Mouse (Mus musculus) spleen, embryonic (tissue): ENCODE results near the gene Prdx2.

Experiments used
- CTCF ChIA-PET: fragments of 350-600 bp; sonication (Branson Sonifier 250); formaldehyde crosslinking; loops from one replicate; lab custom pipeline; 2022; lab: Charles Lee

Prdx2 gene

DNA sequence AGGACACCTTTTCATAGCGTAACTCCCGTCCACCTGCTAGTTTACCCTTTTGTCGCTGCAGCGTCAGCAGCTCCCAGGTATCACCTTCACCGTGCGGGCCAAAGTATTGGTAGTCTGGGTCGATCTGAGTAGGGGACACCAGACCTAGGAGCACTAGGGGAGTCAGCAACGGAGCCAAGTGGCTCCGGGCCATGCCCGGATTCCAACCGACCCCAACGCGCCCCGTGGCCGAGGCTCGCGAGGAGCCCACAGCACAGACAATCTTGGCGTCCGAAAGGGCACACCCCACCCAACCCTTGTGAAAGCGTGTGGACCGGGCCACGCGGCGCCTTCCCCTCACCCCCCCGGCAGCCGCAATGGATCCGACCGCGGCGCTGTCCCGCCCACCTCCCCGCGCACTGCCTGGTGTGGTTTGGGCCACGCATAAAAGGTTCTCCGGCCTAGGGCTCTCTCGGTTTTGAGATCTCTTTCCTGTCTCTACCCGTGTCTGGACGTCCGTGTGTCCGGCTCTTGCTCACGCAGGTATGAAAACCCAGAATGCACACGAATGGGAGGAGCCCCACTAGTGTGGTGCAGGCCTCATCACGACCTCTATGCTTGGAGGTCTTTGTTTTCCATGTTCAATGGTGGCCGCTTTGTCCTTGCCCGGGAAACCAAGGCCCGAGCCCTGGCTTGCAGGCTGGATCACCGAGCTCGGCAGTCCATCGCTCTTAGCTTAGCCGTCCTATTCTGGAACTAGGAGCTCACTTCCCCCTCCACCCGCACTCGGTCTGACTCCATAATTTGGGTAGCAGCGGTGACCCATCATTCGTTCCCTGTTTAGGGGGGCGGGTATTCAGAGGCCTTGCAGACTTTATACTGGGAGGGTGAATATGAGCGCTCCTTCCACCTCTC, at the start of gene Prdx2, which contains the start of the genes Gm49661 and Rnaseh2a:
TSS of gene Prdx2 (plus strand) at position 347 of the 894 bp plus-strand sequence.
TSS of gene Gm49661 (minus strand) at position 193 of the 894 bp plus-strand sequence.
TSS of gene Rnaseh2a (minus strand) at position 527 of the 894 bp plus-strand sequence.
- CTCF ChIA-PET = interaction anchor here (0.7 to 1.5 kb wide), 2 partner anchors 21 to 47 kb away, joined by 3 to 4 read pairs; partner anchors contain the start of gene Hook2

DNA sequence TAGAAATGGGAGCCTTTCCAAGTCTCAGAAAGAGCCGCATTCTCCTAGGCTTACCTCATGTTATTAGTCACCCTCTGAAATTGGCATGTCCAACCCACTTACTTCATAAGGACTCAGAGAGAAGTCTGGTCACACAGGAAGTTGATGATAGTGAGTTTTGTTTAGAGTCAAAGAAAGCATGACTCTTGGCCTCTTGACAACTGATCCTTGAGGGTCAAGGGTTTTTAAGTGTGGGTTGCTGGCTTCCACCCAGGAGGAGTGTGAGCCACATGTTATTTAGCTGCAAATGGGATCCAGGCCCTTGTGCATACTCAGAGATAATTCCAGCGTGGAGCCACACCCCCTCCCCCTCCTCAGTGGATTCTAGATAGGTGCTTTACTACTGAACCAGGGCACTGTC, 47.8 kb upstream of the Prdx2 start:
- CTCF ChIA-PET = no interaction called here

DNA sequence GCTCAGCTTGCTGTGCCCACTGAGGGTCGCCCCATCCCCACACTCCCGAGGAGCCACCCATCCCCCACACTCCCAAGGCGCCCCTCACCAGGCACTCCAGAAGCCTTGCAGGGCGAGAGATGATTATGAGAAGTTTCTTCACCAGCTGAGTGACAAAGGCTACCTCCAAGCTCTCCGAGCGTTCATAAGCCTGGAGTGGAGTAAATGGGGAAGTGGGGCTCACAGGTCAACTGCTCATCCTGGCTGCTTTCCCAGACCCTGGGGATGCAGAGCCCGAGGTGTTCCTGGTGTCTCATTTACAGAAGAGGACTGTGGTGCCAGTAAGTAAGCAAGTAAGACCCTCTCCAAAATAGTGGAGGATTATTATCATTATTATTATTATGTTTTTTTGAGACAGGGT, 43.8 kb upstream of the Prdx2 start:
- CTCF ChIA-PET = no interaction called here

DNA sequence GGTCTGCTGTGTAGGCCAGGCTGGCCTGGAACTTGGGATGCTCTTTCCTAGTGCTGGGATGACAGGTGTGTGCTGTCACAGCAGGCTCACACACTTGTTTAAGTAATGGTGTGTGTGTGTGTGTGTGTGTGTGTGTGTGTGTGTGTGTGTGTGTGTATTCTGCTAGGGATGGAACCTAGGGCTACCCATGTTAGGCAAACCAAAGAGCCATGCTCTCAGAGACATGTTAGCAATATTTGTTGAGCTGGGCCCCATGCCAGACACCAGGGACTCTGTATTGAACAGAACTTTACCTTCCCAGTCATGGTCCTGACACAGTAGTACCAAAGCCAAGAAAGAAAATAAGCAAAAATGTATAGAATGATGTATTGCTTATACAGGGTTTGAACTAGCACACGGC, 41.9 kb upstream of the Prdx2 start:
- CTCF ChIA-PET = interaction anchor here (0.6 kb wide), 1 partner anchor 9 kb away, joined by 3 read pairs; no protein-coding TSS in a partner anchor

DNA sequence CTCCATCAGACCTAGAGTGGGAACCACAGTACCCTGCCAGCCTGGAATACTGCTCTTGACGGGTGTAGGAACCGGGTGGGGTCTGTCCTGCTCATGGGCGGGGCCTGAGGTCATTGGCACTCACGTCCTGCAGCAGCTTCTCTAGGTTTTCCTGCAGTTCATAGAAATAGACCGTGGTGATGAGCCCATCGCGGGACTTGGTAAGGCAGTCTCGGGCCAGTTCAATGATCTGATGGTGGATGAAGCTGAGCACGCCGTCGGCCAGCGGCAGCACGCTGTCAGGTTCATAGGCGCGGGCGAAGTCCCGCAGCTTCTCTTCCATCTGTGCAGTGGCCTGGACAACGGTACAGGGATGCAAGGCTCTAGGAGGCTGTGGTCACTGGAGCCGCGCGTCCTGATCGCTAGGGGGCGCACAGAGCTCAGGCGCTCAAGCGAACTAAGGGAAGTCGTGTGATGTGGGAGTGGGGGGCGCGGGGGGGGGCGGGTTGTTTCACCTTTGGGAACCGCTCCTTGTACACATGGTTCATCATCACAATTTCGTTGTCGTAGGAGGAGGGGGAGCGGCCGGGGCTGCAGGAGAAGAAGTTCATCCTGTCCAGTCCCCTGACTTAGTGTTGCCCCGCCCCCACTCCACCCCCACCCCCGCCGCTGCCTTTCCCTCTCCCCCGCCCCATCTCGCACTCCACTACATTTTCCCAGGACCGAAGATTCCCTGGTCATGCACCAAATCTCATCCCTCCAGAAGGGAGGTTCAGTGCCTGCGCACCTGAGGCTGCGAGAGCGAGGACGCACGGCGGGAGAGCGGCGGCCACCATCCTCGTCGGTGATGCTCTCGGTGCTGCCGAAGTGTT, 40.7 kb upstream of the Prdx2 start:
- CTCF ChIA-PET = interaction anchor here (0.6 to 0.8 kb wide), 3 partner anchors 21 to 1688 kb away, joined by 3 to 6 read pairs (median 5); no protein-coding TSS in a partner anchor

DNA sequence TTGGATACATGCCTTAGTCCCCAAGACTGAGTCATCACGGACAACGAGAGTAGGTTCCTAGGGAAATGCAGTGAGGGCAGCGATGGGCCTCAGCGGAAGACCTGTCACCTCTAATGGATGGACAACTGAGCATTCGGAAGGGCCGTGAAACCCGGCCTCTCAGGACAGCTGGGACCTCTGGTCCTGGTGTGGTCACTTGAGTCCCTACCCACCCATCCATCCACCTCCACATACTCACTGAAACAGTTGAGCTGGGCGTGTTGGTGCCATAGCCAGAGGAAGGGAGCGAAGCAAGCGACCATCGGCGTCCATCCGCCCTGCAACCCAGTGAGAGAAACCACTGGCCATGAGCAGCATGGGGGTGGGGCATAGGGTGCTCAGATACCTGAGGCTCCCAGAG, 38.8 kb upstream of the Prdx2 start:
- CTCF ChIA-PET = no interaction called here

DNA sequence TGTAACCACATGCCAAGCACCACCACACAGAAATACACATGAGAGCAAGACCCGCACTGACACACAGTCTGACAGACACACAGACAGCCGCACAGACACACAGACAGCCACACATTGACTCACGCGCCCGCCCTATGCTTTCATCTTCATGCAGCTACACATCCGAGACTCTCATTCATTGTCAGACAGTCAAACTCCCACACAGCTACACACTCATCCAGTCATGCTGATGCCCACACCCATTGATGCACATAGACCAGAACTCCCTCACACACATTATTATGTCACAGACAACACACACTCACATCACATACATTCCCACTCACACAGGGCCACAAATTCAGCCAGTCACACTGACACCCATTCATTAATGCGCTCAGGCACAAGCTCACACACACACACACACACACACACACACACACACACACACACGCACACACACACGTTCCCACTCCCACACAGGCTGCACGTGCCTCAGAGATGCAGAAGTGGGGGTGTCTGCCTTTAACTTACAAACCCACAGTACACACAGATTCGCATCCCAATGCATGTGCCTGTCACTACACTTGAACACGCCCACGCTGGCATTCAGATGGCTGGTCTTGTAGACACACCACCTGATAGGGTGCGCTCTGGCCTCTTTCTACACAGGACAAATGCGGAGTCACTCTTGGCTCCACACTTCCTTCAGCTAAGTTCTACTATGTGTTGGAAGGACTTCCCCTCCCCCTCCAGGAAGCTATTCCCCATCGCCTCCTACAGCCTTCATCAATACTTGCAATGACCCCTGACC, 35.4 kb upstream of the Prdx2 start:
- CTCF ChIA-PET = no interaction called here

DNA sequence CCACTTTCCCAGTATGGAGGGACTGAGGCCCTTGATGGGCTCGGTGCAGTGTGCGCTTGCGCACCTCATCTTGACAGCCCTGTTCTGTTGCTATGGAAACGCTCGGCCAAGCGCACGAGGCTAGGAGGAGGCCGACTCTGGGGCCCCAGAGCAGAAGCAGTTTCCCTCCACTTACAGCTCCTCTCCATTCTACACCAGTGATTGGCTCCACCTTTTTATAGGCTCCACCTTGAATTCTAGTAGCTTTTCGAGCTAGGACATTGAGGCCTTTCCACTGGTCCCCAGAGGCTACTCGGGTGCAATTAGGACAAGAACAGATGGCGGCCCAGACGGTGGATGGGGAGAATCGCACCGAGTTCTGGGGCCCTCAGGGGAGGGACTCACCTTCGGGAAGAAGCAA, 34.5 kb upstream of the Prdx2 start:
- CTCF ChIA-PET = interaction anchor here (0.6 kb wide), 1 partner anchor 10 kb away, joined by 3 read pairs; no protein-coding TSS in a partner anchor

DNA sequence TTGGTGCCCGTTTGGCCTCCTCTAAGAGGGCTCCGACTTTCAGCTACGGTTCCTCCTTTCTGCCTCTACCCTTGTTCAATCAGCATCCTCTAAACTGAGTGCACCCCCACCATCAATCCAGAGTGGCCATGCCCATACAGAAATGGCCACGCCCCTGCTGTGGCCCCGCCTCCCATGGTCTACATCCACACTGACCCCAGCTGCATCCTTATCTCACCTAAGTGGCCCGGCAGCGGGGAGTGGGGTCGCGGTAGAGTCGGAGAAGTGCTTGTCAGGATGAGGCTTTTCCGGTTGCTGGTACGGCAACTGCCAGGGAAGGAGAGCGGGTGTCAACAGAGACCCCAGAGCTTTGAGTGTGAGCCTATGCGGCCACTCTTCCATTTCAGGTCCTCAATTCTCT, 33.9 kb upstream of the Prdx2 start:
- CTCF ChIA-PET = interaction anchor here (0.6 kb wide), 1 partner anchor 11 kb away, joined by 3 read pairs; no protein-coding TSS in a partner anchor

DNA sequence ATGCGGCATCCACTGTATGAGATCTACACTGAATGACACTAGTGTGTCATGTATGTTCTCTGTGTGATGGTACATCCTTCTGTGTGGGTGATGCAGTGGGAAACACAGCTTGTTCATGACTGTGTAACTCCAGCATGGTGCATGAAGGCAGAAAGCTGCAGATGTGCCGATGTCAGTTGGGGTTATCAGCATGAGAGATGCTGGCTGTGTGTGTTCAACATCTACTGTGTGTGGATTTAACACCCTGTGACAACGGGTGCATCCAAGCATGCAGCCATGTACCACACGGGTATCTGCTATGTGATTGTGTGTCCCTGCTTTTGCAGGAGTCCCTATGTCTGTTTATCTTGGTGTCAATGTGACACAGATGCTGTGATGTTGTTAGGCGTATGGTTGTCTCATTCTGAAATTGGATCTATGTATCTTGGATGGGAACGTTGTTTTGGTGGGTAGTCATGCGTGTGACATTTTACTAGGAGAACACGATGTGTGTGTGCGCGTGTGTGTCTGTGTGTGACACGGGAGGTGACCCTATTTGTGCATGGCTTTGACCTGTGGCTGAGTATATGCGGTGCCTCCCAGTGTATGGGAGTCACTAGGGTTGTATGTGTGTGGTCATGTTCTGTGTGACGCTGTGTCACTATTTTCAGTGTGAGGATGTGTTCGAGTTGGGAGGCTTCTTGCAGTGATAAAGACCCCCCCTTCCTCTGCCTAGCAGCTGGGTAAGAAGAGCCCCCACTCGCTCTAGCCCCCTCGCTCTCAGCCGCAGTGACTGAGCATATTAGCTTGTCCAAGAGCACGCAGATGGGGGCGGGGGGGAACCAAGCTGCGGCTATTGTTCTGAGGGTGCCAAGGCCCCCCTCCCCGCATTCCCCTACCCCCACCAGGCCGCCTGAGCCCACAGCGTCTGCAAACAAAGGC, 33.1 kb upstream of the Prdx2 start:
- CTCF ChIA-PET = no interaction called here

DNA sequence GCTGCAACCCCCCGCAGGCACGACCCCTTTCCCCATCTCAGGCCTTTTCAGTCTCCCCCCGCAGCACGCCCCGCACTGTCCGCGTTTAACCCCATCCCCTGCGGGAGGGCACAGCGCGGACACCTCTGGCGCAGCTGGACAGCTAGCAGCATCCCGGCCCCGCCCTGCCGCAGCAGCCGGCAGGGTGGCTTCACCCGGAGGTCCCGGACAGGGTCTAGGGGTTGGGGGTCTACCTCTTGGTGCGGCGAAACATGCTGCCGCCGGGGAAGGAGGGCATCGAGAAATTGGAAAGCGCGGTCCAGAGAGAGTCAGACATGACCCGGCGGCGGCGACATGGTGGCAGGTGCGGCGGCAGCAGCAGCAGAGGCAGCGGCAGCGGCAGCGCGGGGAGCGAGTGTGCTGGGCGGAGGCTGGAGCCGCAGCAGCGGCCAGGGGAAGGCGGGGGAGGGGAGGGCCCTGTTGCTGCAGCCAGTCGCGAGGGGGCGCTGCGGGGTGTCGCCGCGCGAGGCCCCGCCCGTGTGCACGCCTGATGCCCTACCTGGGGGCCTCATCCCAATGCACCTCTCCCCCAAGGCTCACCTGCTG, 32.3 kb upstream of the Prdx2 start, which contains the start of gene Mast1:
TSS of gene Mast1 (minus strand) at position 398 of the 585 bp plus-strand sequence.
- CTCF ChIA-PET = no interaction called here

DNA sequence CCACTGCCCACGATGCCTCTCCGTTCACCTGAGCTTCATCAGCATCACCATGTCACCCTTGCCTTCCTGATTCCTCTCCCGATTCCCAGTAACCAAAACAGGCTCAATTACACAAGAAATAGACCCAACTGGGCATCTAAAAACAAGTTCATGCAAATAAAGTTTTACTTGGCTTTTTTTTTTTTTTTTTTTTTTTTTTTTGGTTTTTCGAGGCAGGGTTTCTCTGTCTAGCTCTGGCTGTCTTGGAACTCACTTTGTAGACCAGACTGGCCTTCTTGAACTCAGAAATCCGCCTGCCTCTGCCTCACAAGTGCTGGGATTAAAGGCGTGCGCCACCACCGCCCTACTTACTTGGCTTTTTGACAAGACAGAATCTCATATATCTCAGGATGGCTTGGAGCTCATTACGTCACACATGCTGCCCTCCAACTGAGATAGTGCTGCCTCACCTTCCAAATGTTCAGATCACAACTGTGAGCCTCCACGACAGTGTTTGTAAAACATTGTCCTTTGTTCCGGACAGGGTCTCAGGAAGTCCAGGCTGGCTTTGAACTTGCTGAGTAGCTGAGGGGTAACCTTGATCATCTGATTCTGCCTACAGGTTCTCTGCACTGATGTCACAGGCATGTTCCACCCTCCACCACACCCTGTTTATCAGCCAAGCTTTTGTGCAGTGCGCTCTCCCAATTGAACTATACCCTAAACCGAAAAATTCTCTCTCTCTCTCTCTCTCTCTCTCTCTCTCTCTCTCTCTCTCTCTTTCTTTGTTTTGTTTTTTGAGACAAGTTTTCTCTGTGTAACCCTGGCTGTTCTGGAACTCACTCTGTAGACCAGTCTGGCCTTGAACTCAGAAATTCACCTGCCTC, 31.5 kb upstream of the Prdx2 start:
- CTCF ChIA-PET = interaction anchor here (0.6 kb wide), 1 partner anchor 13 kb away, joined by 3 read pairs; no protein-coding TSS in a partner anchor

DNA sequence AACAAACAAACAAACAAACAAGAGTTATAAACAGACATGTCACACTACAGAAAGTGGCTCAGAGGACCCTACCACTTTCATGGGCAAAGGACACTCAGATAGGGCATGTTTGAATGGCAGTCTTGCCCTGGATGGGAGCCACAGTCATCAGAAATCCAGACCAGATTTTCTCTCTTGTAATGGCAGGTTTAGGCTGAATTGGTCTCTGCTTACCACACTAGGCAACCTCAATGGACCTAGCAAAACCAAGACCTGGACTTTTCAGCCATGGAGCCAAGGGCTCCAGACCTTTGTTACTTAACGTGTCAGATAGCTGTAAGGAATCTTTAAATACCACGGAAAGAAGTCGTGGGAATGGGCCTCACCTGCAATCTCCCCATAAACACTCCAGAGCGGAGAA, 25.7 kb upstream of the Prdx2 start:
- CTCF ChIA-PET = interaction anchor here (1.0 kb wide), 1 partner anchor 41 kb away, joined by 3 read pairs; no protein-coding TSS in a partner anchor

DNA sequence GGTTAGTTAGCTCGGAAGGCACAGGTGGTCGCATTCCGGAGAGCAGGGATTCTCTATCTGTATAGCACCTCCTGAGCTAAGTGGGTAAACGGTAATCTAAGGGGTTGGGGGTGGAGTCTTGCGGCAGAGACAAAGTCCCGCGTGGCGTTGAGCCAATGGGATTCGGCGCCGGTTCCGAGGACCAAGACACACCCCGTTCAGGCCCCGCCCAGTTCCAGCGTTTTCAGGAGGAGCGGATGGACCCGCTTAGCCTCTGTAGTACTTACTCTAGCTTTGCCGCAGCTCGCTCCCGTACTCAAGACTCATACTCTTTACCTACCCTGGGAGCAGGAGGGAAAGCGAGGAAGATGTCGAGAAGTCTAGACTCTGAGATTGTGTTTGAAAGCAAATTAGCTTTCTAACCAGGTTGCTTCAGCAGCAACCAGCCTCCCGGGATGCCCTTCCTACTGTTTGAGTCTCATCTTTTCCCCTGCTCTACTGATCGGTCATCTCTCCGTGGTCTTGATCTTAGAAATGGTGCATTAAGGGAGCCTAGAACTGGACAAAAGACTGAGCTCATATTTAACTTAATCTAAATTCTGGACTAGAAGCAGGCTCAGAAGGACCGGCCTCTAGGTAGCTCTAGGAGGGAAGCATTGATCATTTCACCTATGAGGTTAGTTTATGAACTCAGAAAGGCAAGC, 24.8 kb upstream of the Prdx2 start:
- CTCF ChIA-PET = interaction anchor here (0.5 to 1.1 kb wide), 3 partner anchors 13 to 158 kb away, joined by 3 to 19 read pairs (median 6); no protein-coding TSS in a partner anchor

DNA sequence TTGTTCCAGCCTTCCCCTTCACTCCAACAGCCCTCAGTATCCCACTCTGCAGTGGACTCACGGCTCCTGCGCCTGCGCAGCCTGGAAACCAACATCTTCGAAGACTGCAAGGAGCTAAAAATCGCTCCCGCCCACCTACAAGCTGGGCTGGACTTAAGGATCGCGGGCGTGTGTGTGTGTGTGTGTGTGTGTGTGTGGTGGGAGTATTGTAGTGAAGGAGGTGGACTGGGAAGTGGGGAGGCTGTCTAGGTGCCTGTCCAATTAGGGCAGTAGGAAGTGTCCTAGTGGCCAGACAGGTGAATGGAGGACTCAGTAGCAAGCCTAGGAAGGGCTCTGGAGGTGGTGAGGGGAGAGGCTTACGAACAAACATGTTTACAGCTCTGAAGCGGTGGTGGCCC, 24.2 kb upstream of the Prdx2 start:
- CTCF ChIA-PET = interaction anchor here (0.5 to 1.1 kb wide), 2 partner anchors 12 to 158 kb away, joined by 6 to 19 read pairs; no protein-coding TSS in a partner anchor

DNA sequence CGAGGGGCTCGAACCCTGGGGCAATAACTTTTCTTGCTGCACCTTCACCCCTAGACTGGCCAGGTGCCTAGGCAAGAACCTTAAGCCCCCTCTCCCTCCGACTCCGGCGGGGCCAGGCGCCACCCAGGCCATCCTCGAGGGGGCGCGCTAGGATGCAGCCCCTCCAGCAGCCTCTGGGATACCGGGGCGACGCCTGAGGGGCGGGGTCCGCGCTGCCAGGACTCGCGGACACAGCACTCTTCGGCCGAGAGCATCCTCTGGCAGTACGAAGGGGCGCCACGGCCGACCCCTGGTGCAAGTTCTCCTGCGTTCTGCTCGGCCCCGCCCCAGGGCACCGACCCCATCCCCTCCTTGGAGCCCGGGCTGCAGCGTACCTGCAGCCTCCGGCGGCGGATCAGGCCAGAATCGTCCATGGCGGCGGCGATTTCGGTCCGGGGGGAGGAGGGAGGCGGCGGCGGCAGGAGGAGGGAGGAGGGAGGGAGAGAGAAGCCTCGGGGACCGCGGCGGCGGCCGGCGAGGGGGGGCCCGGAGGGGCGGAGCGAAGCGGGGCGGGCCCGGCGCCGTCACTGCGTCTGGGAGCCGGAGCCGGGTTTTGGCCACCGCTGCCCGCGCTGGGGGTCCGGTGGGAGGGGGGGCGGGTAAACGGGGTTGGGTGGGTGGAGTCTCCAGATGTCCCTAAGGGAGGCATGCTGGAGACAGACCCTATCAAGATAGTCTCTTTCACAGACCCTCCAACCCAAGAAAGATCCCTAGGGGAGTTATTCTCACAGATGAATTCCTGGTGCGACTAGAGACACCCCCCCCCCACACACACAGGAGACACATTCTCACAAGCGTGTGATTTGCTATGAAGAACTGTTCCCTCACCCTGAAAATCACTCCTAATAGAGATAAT, 23.5 kb upstream of the Prdx2 start:
- CTCF ChIA-PET = no interaction called here
